Mouse (Mus musculus) erythroblast, embryonic 14.5 days (primary cell): ENCODE data around the gene Cops7a.

Experiments
- GATA1 ChIP-seq: IDR thresholded peaks from 2 replicates; pipeline ENCODE4 v1.6.1; 2012; ENCODE audit warnings: low read length, inconsistent platforms, mixed read lengths
- TAL1 ChIP-seq: IDR thresholded peaks from 3 replicates; pipeline ENCODE4 v1.6.1; 2012; ENCODE audit warnings: low read length, inconsistent platforms, mixed read lengths

DNA sequence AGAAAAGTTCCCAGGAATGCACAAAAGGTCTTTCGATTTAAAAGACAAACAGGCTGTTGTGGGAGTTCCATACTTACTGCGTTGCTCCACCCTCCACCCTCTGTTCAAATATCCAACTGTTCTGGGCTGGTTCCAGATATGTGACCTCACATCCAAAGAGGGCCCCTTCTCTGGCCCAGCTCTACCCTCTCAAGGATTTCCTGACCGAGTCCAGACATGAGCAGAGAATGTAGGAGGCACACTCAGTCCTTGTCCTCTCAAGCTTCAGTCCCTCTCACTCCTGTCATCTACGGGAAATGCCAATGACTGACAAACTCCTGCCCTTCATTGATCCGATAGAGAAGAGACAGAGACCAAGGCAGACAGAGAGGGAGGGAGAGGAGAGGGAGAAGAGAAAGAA is 39.4 kb downstream of the Cops7a start:
- TF ChIP-seq TAL1 (no peak), GATA1 (no peak)
